Mouse (Mus musculus): Measurements from ENCODE around the gene Slc24a4. TPM values are rescaled to one million over a fixed set of nuclear protein-coding genes. Genes with fewer than 3 reads are reported as not detected.

Gene Slc24a4
- 10 to 100 TPM; 34.2 to 50.2 (median 44.5) TPM for total RNA-seq (2022)

DNA sequence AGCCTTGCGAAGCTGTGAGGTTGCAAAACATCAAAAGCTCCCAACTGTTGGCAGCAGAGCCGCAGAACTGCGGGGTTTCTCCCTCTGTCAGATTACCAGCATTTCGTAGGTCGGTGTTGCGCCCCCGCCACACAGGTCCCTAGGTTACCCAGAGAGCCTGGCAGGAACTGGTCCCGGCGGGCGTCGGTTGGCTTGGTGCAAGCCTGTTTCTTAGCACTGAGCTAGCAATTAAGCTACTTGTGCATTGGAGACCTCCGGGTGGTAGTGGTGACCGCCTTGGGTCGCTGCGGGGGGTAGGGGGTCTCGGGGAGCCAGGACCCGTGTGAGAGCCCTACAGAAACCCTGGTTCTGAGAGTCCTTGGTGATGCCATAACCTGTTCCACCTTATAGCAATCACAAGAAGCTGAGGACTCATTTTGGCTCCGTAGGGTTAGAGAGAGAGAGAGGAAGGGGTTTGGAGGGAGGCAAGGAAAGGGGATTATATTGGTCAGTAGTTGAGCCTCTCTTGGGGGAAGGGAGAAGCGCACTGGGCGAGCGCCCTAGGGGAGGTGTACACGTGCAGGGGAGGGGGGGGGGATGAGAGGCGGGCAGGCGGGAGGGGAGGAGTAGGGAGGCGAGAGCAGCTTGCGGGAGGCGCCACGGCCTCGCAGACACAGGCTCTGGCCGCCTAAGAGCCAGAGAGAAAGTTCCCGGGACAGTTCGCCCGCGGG is at the start of gene Slc24a4:
TSS of gene Slc24a4 (plus strand) at position 653 of the 710 bp plus-strand sequence.
- peak; percentile 57 to 62 for DNase-seq (ENCODE audit: low spot score in 2 of 2)

DNA sequence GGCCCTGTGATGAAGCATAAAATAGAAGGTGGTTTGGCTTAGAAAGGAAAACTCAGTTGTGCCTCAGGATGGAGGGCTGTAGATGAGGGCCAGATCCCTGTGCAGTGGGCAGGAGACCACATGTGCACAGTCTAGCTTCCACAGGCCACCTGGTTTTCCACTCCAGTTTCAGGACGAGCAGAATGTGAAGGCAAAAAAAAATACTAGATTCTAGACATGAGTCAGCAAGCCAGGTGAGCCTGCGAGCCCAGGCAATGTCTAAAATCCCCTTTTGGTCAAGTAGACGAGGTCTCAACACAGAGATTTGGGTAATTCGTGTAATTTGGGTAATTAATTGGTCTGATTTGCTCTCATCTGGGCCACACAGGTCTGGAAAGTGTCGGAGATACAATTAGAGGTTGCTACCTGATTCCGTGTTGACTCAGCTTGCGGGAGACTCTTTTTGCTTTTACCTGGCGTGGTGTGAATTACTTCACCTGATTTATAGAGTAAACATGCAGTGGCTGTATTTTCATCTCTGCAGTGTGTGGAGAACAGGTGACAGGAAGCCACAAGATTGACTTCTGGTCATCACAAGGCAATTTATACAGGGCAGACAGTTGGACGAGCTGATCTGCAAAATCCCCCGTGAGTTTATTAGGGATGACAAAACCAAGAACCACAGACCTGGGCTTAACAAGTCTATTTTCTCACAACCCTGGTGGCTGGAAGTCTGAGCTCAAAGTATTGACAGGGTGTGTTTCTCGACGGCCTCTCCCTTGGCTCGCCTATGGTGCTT is 45.7 kb upstream of the Slc24a4 start:
- DNase-seq (ENCODE audit: low spot score in 2 of 2) = no peak

DNA sequence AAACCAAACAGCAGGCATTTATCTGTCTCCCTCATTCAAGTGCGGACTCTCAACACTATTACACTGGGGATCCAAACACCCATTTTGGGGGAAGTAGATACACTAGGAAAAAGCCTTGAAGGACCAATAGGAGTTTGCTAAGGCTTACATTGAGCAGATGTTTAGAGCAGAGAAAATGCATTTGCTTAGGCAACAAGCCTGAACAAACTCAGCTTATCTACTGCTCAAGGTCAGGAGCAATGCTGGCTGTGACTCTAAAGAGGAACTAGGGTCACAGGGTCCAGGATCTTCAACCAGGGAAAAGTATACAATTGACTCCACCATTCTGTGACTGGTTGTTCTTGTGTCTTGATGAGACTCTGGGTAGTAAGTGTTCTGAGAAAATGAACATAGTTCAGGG is 38.0 kb upstream of the Slc24a4 start:
- no peak for DNase-seq (ENCODE audit: low spot score in 2 of 2)

DNA sequence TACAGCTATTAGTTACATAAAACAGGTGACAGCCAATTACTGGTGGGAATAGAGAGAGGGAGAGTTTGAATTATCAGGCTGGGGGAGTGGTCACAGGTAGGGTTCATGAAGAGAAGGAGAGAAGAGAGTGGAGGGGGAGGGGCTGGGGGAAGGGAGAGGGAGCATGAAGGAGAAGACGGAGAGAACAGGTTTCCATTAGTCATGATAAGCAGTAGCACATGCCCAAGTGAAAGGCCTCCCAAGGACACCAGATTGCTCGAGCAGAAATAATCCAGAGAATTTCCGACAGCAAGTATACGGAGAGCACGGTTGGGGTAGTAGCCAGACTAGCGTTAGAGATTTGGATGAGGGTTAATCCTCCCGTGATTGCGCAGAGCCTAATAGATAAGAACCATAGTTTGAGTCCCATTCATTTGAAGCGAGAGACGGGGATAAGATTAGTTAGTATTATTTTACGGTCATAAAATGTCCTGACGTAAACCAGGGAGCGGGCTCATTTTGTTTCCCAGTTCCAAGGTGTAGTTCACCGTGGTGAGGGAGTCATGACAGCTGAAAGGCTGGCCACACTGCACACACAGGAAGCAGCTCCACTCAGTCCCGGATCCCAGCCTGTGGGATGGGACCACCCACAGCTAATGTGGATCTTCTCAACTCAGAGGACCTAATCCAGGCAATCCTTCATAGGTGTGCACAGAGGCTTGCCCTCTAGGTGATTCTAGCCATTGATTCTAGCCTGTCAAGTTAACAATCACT is 36.0 kb upstream of the Slc24a4 start:
- no peak for DNase-seq (ENCODE audit: low spot score in 2 of 2)

GRCm38 (mm10) chr12:102105990-102106389 is 22.5 kb upstream of the Slc24a4 start:
- DNase-seq (ENCODE audit: low spot score in 2 of 2) = no peak

GRCm38 (mm10) chr12:102108851-102109250 is 19.7 kb upstream of the Slc24a4 start:
- no peak for DNase-seq (ENCODE audit: low spot score in 2 of 2)

- peak; percentile 42 to 50 for DNase-seq (ENCODE audit: low spot score in 2 of 2)
Measured at GRCm38 (mm10) chr12:102112491-102112890, 16.0 kb upstream of the Slc24a4 start.

DNA sequence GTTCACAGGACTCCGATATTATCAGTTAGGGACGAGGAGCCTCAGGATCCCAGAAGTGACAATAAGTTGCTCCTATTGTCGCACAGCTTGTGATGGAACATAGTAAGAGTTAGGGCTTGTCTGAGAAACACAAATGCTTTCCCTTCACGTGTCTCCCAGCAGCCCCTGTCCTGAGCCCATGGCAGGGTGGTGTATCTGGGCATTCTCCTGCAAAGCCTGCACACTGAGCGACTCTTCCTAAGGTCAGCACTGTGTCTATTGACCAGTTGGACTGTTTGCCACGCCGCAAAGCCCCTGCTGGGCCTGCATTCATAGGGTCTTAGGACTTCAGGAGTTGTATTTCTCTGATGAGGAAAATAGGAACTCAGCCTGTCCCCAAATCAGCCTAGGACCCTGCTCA is 15.6 kb upstream of the Slc24a4 start:
- DNase-seq (ENCODE audit: low spot score in 2 of 2) = no peak

- no peak for DNase-seq (ENCODE audit: low spot score in 2 of 2)
Measured at GRCm38 (mm10) chr12:102113391-102113790, 15.1 kb upstream of the Slc24a4 start.

DNA sequence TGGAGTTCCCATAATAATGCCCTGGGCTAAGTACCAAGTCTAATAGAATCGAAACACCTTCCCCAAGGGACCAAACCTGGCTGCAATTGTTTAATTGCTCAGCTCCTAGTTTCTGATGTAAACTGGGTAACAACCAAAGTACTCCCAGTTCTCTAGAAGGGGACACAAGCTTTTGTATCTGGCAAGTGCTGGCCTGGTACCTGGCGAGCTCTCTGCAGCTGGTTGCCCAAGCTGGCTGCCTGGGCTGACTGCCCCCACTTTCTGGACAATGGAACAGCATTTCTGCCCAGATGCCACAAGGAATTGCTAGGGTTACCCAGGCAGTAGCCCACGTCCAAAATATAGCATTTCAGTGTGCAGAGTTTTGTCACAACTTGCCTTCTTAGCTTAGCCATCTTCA is 12.0 kb upstream of the Slc24a4 start:
- no peak for DNase-seq (ENCODE audit: low spot score in 2 of 2)

DNA sequence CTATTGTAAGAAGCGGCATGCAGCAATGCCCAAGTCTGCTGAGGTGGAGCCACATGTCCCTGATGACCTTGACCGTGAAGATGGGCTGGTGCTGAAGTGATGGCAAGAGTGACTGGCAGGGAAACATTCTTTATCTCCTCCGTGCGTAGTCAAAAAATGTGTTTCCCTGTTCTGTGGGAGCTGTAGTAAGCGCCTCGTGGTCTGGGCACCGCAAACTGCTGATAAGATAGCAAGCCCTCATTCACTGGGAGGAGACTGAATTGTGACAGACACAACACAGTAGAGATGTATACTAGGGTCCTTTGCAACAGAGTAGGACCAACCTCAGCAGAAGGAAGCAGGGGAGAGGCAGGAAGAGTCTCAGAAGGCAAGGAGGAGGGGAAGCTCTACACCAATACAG is 10.5 kb upstream of the Slc24a4 start:
- no peak for DNase-seq (ENCODE audit: low spot score in 2 of 2)

GRCm38 (mm10) chr12:102127601-102128000 is 932 bp upstream of the Slc24a4 start:
- no peak for DNase-seq (ENCODE audit: low spot score in 2 of 2)

DNA sequence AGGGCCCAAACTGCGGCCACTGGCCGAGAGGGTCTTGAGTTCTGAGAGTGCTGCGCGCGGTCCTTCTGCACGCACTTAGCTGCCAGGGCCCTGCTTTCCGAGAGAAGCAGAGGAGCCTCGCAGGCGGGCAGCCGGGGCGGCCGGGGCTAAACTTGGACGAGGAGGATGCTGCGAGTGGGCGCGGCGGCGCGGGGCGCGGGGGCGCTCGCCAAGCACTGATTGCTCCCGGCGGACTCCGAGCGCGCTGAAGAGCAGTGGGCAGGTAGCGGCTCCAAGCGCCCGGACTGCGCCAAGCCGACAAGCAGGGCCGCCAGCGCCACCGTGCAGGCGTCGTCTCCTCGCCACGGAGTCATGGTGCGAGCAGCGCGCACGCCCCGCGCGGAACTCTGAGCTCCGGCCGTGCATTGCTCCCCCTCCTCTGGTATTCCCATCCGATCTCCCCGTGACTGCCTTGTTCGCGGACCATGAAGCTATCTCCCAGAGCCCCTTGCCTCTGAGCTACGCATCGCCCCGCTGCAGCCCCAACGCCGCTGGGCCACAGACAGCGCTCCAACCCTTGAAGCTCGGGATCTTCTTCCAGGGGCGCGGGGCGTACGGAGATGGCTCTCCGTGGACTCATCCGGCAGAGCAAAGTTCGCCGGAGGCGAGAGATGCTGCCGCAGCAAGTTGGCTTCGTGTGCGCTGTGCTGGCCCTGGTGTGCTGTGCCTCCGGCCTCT is 416 bp downstream of the Slc24a4 start:
- peak; percentile 50 to 76 for DNase-seq (ENCODE audit: low spot score in 2 of 2)

DNA sequence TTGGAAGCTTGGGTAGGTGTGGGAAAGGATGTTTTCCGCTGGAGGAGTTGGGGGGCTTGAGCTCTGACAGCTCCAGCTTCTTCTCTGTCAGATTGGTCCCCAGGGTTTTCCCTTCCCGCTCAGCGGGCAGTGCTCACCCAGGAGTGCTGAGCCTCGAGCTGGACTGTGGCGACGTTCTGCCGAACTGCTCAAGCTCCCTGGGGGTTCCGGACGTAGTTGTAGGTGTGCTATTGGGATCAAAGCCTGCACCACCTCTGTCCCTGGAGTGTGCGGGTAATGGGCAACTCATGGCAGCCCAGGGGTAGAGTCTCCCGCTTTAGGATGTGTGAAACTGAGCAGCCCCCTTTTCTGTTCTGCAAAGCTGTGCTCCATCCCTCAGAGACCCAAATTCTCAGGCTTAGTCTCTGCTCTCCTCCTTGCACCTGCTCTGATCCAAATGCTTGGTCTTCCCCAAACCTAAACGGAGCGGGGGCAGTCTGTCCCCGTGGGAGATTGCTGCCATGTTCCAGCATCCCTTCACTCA is 1.0 kb downstream of the Slc24a4 start:
- DNase-seq (ENCODE audit: low spot score in 2 of 2) = no peak

DNA sequence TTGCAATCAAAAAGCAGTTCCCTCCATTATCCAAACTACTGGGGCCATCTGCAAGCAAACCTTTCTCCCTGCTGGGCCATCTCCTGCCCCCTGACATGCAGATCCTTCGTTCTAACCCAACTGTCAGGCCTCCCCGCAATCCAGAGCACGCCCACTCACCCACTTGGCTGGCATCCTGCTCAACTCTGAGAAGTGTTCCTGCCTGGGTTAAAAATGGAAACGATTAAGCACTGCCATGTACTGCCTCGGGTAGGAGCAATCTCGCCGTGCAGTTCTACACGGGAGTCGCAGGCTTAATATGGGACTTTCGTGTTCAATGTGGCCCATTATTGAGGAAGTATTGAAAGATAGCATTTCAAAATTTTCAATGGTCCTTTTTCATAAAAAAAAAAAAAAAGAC is 11.2 kb downstream of the Slc24a4 start:
- DNase-seq (ENCODE audit: low spot score in 2 of 2) = peak; percentile 50 to 65

DNA sequence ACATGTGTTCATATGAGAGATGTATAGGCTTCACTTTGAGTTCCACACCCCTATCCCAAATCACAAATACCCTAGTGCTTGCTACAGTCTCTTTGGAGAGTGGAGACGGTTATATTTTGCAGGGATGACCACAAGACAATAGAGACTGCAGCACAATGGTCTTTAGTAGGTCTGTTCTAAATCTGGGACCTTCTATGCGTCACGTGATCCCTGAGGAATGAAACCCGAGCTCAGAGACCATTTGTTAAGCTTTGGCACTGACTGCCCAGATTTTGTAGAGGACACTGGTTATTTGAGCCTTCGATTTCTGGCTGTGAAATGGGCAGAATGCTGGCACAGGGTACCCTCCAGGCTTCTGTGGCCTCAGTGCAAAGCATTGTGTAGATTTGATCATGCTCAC is 12.8 kb downstream of the Slc24a4 start:
- no peak for DNase-seq (ENCODE audit: low spot score in 2 of 2)

DNA sequence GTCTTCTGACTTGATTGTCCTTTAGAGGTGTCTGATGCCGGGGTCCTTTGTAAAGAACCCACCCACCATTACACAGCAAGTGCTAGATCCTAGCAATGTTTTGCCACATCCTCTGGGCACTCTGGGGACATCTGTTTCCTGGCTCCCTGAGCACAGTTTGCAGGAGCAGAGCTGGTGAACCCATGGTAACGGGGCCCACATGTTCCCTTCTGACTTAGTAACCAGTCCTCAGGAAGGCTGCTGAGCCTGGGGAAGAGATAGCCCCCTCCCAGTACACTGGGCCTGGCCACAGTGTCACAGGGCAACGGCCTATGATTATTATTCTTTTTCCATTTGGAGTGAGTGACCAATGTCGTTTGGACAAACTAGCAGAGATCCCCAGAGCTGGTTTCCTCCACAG is 19.1 kb downstream of the Slc24a4 start:
- DNase-seq (ENCODE audit: low spot score in 2 of 2) = no peak

- no peak for DNase-seq (ENCODE audit: low spot score in 2 of 2)
Measured at GRCm38 (mm10) chr12:102148746-102149145, 20.2 kb downstream of the Slc24a4 start.

GRCm38 (mm10) chr12:102151185-102151584 is 22.7 kb downstream of the Slc24a4 start:
- DNase-seq (ENCODE audit: low spot score in 2 of 2) = no peak

DNA sequence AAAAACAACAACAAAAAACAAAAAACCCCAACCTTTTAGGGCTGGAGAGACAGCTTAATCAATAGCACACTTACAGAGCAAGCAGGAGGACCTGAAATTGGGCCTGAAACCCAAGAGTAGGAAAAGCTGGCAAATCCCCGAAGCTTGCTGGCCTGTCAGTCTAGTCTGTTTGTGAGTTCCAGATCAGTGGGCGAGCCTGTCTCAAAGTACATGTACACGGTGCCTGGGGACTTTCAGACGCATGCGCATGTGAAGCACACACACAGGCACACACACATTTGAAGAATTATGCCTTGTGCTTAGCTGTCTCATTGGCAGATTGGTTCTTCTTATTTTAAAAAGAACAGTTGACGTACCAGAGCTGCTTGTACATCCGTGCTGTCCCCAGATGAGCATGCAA is 25.3 kb downstream of the Slc24a4 start:
- peak; percentile 51 to 63 for DNase-seq (ENCODE audit: low spot score in 2 of 2)

- DNase-seq (ENCODE audit: low spot score in 2 of 2) = no peak
Measured at GRCm38 (mm10) chr12:102154815-102155214, 26.3 kb downstream of the Slc24a4 start.
